Mouse (Mus musculus): ENCODE measurements at regions not wholly inside any gene's neighbourhood (a gene's known extent, or its start where the extent isn't known, plus 50 kb on each side); places are given as distances from the start of the nearest gene placed in this dataset.

DNA sequence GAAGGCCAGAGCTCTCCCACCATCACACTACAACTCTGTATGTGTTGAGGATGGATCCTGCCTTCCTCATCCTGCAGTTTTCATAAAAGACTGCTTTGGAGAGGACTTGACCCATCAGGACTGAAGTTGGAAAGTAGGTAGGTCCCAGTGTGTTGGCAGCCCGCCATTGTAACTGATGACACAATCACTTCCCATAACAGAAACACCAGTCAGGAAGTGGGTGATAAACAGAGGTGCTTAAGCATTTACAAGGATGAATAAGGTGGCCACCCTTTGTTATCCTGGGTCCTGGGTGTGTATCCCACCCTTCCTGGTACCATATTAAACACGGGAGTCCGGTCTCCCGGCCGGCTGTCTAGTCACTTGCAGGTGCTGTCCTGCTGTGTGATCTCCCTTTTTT, 118.3 kb downstream of the Snx10 start:
- no peak for DNase-seq (ENCODE audit: low read depth, low spot score)

- DNase-seq (ENCODE audit: low read depth, low spot score) = no peak
Observed at GRCm38 (mm10) chr6:51648813-51649212, 125.1 kb downstream of the Snx10 start.

DNA sequence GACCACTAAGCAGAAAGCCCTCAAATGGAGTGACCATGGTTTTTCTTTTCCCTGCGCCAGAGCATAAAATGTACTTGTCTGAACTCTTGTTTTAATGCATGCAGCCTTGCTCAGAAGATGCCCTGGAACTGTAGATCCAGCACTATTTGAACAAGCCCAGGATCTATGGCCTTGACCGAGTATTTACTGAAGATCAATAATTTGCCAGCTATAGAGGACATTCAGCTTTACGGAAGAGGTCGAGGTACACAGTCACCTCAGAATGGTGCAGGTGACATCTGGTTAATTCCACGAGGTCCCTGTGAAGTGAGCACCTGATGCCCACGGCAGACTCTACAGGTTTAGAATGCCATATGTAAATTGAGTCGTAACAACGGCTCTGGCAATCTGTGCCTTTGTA, 130.1 kb downstream of the Snx10 start:
- no peak for DNase-seq (ENCODE audit: low read depth, low spot score)

GRCm38 (mm10) chr6:51654991-51655390, 131.3 kb downstream of the Snx10 start:
- DNase-seq (ENCODE audit: low read depth, low spot score) = no peak

DNA sequence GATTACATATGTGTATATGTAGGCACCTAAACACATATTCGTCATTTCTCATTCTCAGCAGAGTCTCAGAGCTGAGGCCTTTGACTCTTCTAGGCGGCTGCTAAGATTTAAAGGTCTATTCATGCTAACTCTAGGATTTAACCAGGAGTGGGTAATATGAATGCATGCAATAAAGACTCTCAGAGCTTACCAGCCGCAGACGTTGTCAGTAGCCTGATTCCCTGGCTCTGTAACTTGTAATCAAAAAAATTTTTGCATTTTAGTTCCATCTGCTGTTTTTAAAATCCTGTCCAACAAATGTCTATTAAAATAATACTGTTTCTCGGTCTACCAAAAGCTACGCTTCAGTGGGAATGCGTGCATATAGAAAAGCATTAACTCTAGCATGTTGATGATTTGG, 132.4 kb downstream of the Snx10 start:
- peak; percentile 63 for DNase-seq (ENCODE audit: low read depth, low spot score)

GRCm38 (mm10) chr6:51656883-51657640, 133.4 kb downstream of the Snx10 start:
- DNase-seq (ENCODE audit: low read depth, low spot score) = peak; percentile 10

GRCm38 (mm10) chr6:51658360-51658759, 134.7 kb downstream of the Snx10 start:
- DNase-seq (ENCODE audit: low read depth, low spot score) = no peak

DNA sequence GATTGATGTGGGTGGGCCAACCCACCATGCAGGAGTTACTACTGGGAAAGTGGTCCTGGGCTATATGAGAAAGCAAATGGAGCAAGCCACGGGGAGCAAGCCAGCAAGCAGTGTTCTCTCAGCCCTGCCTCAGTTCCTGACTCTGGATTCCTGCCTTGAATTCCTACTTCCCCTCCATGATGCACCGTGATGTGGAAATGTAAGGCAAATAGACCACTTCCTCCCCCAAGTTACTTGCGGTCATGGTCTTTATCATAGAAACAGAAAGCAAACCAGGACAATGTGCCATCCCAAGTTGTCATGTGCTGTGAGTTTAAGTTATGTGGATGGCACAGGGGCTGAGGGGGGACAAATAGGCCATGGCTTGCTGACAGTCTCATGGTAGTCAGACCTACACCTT, 139.5 kb downstream of the Snx10 start:
- DNase-seq (ENCODE audit: low read depth, low spot score) = no peak

- DNase-seq (ENCODE audit: low read depth, low spot score) = no peak
Observed at GRCm38 (mm10) chr6:51664049-51664448, 140.3 kb downstream of the Snx10 start.

DNA sequence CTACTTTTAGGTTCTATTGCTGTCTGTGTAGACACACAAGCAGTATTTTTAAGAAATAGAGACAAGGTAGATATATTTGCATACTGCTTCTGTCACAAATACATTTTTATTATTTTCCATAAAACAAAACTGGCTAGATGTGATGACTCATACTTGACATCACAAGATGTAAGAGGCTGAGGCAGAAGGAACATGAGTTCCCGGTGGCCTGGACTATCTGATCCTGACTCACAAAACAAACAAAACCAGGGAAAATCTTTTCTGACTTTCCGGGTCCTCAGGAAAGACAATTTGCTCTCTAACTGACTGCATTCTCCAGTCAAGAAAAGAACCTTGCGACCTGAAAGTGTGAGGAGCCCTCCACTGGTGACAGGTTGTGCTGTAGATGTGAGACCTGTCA, 143.3 kb downstream of the Snx10 start:
- DNase-seq (ENCODE audit: low read depth, low spot score) = no peak

- peak; percentile 26 for DNase-seq (ENCODE audit: low read depth, low spot score)
Observed at GRCm38 (mm10) chr6:51675342-51675945, 151.7 kb downstream of the Snx10 start.

- no peak for DNase-seq (ENCODE audit: low read depth, low spot score)
Observed at GRCm38 (mm10) chr6:51677162-51677996, 153.7 kb downstream of the Snx10 start.

DNA sequence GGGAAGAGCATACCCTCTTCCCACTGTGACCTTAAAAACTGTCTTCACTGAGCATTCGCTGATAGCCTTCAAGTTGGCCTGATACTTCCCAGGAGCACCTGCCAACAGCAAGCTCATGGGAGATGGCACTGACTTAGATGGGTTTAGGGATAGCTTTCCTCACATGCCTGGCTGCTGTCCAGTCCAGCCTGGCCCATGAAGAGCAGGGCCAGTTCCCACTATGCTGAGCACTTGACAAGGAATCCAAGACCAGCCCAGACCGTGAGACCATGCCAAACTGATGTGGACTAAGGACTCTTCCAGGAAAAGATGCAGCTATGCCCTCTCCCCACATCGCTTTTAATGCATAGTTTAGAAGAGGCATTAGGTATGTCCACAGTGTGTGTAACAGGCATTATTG, 155.0 kb downstream of the Snx10 start:
- DNase-seq (ENCODE audit: low read depth, low spot score) = no peak

GRCm38 (mm10) chr6:51680239-51680857, 156.6 kb downstream of the Snx10 start:
- DNase-seq (ENCODE audit: low read depth, low spot score) = no peak

- DNase-seq (ENCODE audit: low read depth, low spot score) = no peak
Observed at GRCm38 (mm10) chr6:51683131-51683530, 159.4 kb downstream of the Snx10 start.

- no peak for DNase-seq (ENCODE audit: low read depth, low spot score)
Observed at GRCm38 (mm10) chr6:51685651-51686287, 162.1 kb downstream of the Snx10 start.

- DNase-seq (ENCODE audit: low read depth, low spot score) = no peak
Observed at GRCm38 (mm10) chr6:51690795-51691563, 167.3 kb downstream of the Snx10 start.

DNA sequence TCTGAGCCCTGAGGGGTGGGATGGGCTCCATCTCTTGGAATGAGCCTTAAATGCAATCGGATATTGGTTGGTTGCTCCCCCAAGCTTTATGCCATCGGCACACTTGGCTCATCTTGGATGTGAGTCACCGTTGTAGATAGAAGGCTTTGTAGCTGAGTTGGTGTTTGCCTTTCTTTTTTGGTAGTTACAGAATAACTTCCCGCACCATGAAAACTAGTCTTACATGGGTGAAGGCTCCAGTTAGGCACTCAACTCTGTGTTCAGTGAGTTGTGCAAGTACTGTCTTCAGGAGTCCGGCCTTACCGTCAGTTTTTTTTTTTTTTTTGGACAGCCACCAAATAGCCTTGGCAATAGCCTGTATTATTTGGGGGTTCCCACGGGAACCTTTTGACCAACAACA, 170.3 kb downstream of the Snx10 start:
- DNase-seq (ENCODE audit: low read depth, low spot score) = no peak

GRCm38 (mm10) chr6:51696396-51696795, 172.7 kb downstream of the Snx10 start:
- DNase-seq (ENCODE audit: low read depth, low spot score) = no peak

GRCm38 (mm10) chr6:51697754-51698153, 174.1 kb downstream of the Snx10 start:
- DNase-seq (ENCODE audit: low read depth, low spot score) = no peak

DNA sequence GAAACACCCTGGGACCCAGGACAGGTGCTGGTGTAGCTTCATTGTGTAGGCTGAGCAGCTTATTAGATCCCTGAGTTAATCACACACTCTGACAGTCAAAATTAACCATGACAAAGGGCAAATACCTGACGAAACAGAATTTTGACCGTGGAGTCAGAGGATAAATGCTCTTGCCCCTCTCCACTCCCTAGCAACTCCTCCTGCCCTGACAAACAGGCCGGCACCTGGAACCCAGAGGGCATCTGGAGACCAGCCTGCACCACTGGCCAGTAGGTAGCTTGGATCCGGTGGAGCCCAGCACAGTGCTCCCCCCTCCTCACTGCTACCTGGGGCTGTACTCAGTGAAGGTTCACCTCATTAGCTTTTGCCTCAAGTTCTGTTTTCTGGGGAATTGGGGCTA, 174.5 kb downstream of the Snx10 start:
- no peak for DNase-seq (ENCODE audit: low read depth, low spot score)

All from brain, embryonic 18.5 days (tissue).